Mouse (Mus musculus): ENCODE data around the gene Lrrc10. TPM values are rescaled to one million over a fixed set of nuclear protein-coding genes. Genes with fewer than 3 reads are reported as not detected.

Gene Lrrc10
- total RNA-seq, 1 experiment, result 0.27 TPM

DNA sequence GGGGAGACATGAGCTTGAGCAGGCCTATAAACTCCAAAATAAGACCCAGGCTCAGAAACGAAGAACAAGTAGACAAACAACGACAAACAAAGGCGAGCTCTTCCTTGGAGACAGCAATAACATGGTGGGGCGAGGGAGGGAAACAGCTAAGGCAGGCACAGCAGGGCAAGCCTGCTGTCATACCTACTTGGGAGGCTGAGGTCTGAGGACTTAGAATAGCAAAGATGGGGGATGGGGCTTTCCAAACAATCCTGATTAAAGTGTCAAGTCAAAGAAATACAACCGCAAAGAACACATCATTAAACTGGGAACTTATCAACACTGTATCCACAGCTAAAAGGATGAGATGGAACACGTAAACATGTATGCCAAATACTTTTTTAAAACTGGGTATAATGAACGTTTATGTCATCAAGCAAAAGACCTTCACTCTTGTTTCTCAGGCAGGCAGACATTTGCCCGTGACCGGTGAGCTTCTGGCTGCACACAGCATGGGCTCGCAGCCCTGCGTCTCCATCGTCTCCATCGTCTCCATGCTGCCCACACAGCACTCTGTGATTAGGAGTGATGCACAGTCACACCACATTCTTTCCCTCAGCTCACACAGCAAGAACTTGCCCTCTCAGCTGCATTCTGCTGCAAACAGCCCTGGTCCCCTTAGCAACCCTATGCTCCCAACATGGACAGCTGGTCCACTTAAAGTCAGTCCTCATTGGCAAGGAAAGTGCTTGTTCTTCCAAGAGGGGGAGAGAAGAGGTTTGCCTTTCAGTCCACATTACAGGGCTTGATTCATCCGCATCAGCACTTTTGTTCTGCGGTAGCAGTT, 49.6 kb downstream of the Lrrc10 start:
- H3K4me3 ChIP-seq (ENCODE audit: insufficient read depth in 1 of 2, low read depth in 1 of 2, low read length in 2 of 2, poor library complexity in 1 of 2, severe bottlenecking in 1 of 2), result no peak overlapping the region
- peaks cover 0 to 4% of the 10 kb centered on the region in 2 experiments; a peak in 1 of 4 replicates for H3K4me1 ChIP-seq (ENCODE audit: control insufficient read depth in 2 of 2, insufficient read depth in 2 of 2, low read length in 2 of 2, poor library complexity in 1 of 2)
- no peak for DNase-seq (ENCODE audit: low read depth, low spot score)
- no peak overlapping the region for H3K9ac ChIP-seq (ENCODE audit: insufficient read depth, low read depth, low read length, poor library complexity, severe bottlenecking)
- peaks cover 2% of the 10 kb centered on the region for H3K36me3 ChIP-seq (ENCODE audit: control insufficient read depth, insufficient read depth, low read length, poor library complexity, severe bottlenecking)
- peak; percentile 68 for TF ChIP-seq MAFK (IDR thresholded peaks at IDR 0.05; ENCODE audit: insufficient read depth, low read depth, low read length)
- no peak for TF ChIP-seq ZNF384 (IDR thresholded peaks at IDR 0.05; ENCODE audit: low read depth, low read length)
- TF ChIP-seq ZC3H11A (IDR thresholded peaks at IDR 0.05; ENCODE audit: borderline replicate concordance, low read depth, low read length), result no peak
- no peaks in the 10 kb centered on the region for H3K9me3 ChIP-seq (ENCODE audit: control insufficient read depth, insufficient read depth, low read depth, low read length)
- peak overlapping the region; percentile 8; the same call in 1 of the 2 replicates for H3K27ac ChIP-seq (ENCODE audit: insufficient read depth, low read depth, low read length, poor library complexity, severe bottlenecking)
- in situ Hi-C loops (cut with MboI; ENCODE audit: low sequenced_read_pairs in 2 of 2, unreplicated experiment in 2 of 2), result no loop called here

DNA sequence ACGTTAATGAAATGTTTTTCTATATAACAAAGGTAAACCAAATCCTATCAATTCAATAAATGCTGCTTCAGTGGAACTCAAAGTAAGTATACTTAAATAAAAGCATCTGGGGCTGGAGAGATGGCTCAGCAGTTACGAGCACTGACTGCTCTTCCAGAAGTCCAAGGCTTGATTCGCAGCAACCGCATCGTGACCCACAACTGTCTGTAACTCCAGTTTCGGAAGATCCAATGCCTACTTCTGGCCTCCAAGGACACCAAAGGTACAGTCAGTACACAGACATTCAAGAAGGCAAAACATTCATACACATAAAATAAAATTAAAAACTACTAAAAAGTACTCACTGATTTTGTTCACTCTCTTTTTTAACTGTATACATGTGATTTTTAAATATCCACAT, 51.0 kb downstream of the Lrrc10 start:
- in situ Hi-C loops (cut with MboI; ENCODE audit: low sequenced_read_pairs in 2 of 2, unreplicated experiment in 2 of 2), result no loop called here
- H3K27ac ChIP-seq (ENCODE audit: insufficient read depth, low read depth, low read length, poor library complexity, severe bottlenecking), result no peak overlapping the region
- no peak overlapping the region for H3K4me3 ChIP-seq (ENCODE audit: insufficient read depth in 1 of 2, low read depth in 1 of 2, low read length in 2 of 2, poor library complexity in 1 of 2, severe bottlenecking in 1 of 2)
- H3K36me3 ChIP-seq (ENCODE audit: control insufficient read depth, insufficient read depth, low read length, poor library complexity, severe bottlenecking), result peaks cover 2% of the 10 kb centered on the region
- peaks cover 0 to 4% of the 10 kb centered on the region in 2 experiments; a peak in 1 of 4 replicates for H3K4me1 ChIP-seq (ENCODE audit: control insufficient read depth in 2 of 2, insufficient read depth in 2 of 2, low read length in 2 of 2, poor library complexity in 1 of 2)
- DNase-seq (ENCODE audit: low read depth, low spot score), result no peak
- H3K9ac ChIP-seq (ENCODE audit: insufficient read depth, low read depth, low read length, poor library complexity, severe bottlenecking), result no peak overlapping the region
- TF ChIP-seq ZC3H11A (IDR thresholded peaks at IDR 0.05; ENCODE audit: borderline replicate concordance, low read depth, low read length) (no peak), ZNF384 (IDR thresholded peaks at IDR 0.05; ENCODE audit: low read depth, low read length) (no peak), CHD2 (IDR thresholded peaks at IDR 0.05; ENCODE audit: low read depth, low read length) (no peak), MAFK (IDR thresholded peaks at IDR 0.05; ENCODE audit: insufficient read depth, low read depth, low read length) (no peak), HCFC1 (IDR thresholded peaks at IDR 0.05; ENCODE audit: borderline replicate concordance, insufficient read depth, low read length) (no peak)
- H3K9me3 ChIP-seq (ENCODE audit: control insufficient read depth, insufficient read depth, low read depth, low read length), result no peaks in the 10 kb centered on the region

Other genes starting within 250 kb of the Lrrc10 start
- 0.11 and 0.13 TPM in 2 replicates for gene Myrfl, start 148.4 kb upstream of the Lrrc10 start, total RNA-seq (2012; rRNA removed)
- 40.2 and 51.9 TPM in 2 replicates for gene Rab3ip, start 94.6 kb upstream of the Lrrc10 start, total RNA-seq (2012; rRNA removed)
- not detected in 2 replicates for gene Gm10271, start 72.7 kb upstream of the Lrrc10 start, total RNA-seq (2012; rRNA removed)
- 0.21 and 0.36 TPM in 2 replicates for gene Best3, start 59.0 kb upstream of the Lrrc10 start, total RNA-seq (2012; rRNA removed)
- gene Cct2, start 18.5 kb downstream of the Lrrc10 start, total RNA-seq (2012; rRNA removed), result 369 and 441 TPM in 2 replicates
- gene Frs2, start 103.2 kb downstream of the Lrrc10 start, total RNA-seq (2012; rRNA removed), result 11.7 and 17.3 TPM in 2 replicates
- 39.7 and 47.3 TPM in 2 replicates for gene Yeats4, start 179.2 kb downstream of the Lrrc10 start, total RNA-seq (2012; rRNA removed)
- gene 9530003J23Rik, start 193.4 kb downstream of the Lrrc10 start, total RNA-seq (2012; rRNA removed), result not detected in 2 replicates
- gene Lyz2, start 237.0 kb downstream of the Lrrc10 start, total RNA-seq (2012; rRNA removed), result 0.13 TPM in 1 of 2 replicates, not detected in the other
- not detected in 2 replicates for gene Lyz1, start 247.5 kb downstream of the Lrrc10 start, total RNA-seq (2012; rRNA removed)

Measured in ES-E14 (cell line).